Mouse (Mus musculus): ENCODE measurements at regions not wholly inside any gene's neighbourhood (a gene's known extent, or its start where the extent isn't known, plus 50 kb on each side); places are given as distances from the start of the nearest gene placed in this dataset.
"Not testable (repeated sequence)": the region's sequence is repeated elsewhere in the genome, so short reads cannot be mapped to it uniquely, and the experiment has no call there.

GRCm38 (mm10) chr13:66715191-66716161, 189.2 kb upstream of the Gm10767 start:
- peak; percentile 58 for DNase-seq (ENCODE audit: low spot score)

- DNase-seq (ENCODE audit: low spot score): not testable (repeated sequence)
These were observed 193.7 kb upstream of the Gm10767 start for GRCm38 (mm10) chr13:66711010-66711409.

DNA sequence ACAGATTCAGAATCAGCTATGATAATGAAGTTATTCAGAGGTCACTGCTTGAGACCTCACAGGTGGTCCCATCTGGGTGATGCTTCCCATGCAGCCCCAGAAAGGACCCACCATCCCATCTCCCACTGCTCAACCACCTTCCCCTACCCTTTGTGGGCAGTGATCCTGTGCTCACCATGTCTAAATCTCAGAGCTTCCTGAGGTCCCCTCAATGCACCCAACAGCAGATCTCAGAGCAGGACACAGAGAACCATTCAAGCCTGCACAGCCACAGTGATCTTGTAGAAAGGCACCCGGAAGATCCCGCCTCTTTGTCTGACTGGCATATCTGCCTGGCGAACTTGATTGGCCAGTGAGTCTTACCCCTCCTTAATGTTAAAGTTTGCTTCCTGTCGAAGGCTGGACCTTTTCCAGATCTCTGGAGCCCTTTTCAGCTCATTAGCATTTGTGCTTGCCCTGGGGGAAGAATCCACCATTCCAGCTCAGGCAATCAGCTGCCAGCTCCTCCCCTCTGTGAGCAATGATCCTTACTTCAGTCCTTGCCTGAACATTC, 206.7 kb upstream of the Gm10767 start:
- DNase-seq (ENCODE audit: low spot score): not testable (repeated sequence)

GRCm38 (mm10) chr13:66680766-66681165, 223.9 kb upstream of the Gm10767 start:
- not testable (repeated sequence) for DNase-seq (ENCODE audit: low spot score)

- not testable (repeated sequence) for DNase-seq (ENCODE audit: low spot score)
These were observed 201.3 kb upstream of the 2410141K09Rik start for GRCm38 (mm10) chr13:66642245-66642644.

DNA sequence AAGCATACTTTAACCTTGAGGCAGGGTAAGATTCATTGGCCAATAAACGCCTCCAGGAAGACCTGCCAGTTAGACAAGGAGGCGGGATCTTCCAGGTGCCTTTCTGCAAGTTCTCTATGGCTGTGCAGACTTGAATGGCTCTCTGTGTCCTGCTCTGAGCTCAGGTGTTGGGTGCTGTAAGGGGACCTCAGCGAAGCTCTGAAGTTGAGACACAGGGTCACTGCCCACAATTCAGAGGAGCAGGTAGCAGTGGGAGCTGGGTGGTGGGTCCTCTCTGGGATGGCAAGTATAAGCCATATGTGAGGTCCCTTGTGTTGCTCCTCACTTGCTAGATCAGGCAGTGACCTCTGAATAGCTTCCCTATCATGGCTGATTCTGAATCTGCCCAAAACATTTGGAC, 184.8 kb upstream of the 2410141K09Rik start:
- not testable (repeated sequence) for DNase-seq (ENCODE audit: low spot score)

DNA sequence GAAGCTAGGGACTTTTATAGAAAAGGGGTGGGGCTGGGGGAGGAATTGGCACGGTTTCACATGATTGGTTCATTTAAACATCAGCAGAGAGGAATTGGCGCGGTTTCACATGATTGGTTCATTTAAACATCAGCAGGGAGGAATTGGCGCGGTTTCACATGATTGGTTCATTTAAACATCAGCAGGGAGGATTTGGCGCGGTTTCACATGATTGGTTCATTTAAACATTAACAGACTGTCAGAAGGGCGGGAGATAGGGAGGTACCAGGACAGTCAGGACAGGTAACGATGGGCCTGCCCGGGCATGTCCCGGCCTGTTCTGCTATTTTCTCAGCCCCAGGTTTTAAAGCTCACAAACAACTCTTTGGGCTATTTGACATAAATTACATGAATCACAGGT, 145.1 kb upstream of the 2410141K09Rik start:
- not testable (repeated sequence) for DNase-seq (ENCODE audit: low spot score)

- DNase-seq (ENCODE audit: low spot score): peak; percentile 60
These were observed 122.7 kb upstream of the 2410141K09Rik start for GRCm38 (mm10) chr13:66563616-66564015.

DNA sequence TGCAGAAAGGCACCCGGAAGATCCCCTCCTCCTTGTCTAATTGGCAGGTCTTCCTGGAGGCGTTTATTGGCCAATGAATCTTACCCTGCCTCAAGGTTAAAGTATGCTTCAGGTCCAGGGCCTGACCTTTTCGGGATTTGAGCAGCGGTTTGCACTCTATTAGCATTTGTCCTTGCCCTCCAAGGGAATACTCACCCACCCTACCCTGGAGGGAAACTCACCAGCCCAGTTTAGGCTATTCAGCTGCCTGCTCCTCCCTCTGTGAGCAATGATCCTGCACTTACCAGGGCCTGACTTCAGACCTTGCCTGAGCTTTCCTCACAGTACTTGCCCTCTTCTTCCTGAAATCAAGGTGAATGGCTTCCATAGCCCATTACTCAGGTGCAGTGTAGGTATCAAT, 115.5 kb upstream of the 2410141K09Rik start:
- not testable (repeated sequence) for DNase-seq (ENCODE audit: low spot score)

GRCm38 (mm10) chr13:66547951-66548350, 107.0 kb upstream of the 2410141K09Rik start:
- DNase-seq (ENCODE audit: low spot score): not testable (repeated sequence)

- peak; percentile 19 for DNase-seq (ENCODE audit: low spot score)
These were observed 78.7 kb upstream of the 2410141K09Rik start for GRCm38 (mm10) chr13:66519596-66519995.
